Mouse (Mus musculus) C2C12 (cell line): ENCODE results near the gene Trmt10a. TPM values are rescaled to one million over a fixed set of nuclear protein-coding genes. Genes with fewer than 3 reads are reported as not detected.

Experiments
- H3K27me3 ChIP-seq: one replicate; pipeline ENCODE4 v1.6.1; 2011; ENCODE audit not compliant: control insufficient read depth, insufficient read depth, insufficient read length
- H3K36me3 ChIP-seq: one replicate; pipeline ENCODE4 v1.6.1; 2011; ENCODE audit not compliant: control insufficient read depth, insufficient read depth
- H3K4me3 ChIP-seq: one replicate; pipeline ENCODE4 v1.5.1; 2011; ENCODE audit warnings: mild to moderate bottlenecking, control low read depth; ENCODE audit not compliant: poor library complexity, insufficient read depth, severe bottlenecking
- H3K79me2 ChIP-seq: one replicate; pipeline ENCODE4 v1.6.1; 2011; ENCODE audit not compliant: control insufficient read depth, insufficient read depth
- H3K79me3 ChIP-seq: one replicate; pipeline ENCODE4 v1.6.1; 2011; ENCODE audit warnings: low read depth, control low read depth
- H3ac ChIP-seq: one replicate; pipeline ENCODE3; 2011; ENCODE audit warnings: low read depth; ENCODE audit not compliant: control insufficient read depth, insufficient read length
- CEBPB ChIP-seq: IDR thresholded peaks from one replicate; pipeline ENCODE4 v1.6.1; 2011; ENCODE audit warnings: low read depth, mild to moderate bottlenecking, control low read depth, moderate library complexity
- CTCF ChIP-seq: IDR thresholded peaks from one replicate; pipeline ENCODE4 v1.5.1; 2011; ENCODE audit not compliant: control insufficient read depth, insufficient read depth, insufficient read length
- FOSL1 ChIP-seq: IDR thresholded peaks from one replicate; pipeline ENCODE4 v1.8.0; 2011; ENCODE audit warnings: mild to moderate bottlenecking, low read length; ENCODE audit not compliant: poor library complexity, insufficient read depth, severe bottlenecking
- MAX ChIP-seq: IDR thresholded peaks from one replicate; pipeline ENCODE4 v1.6.1; 2011; ENCODE audit warnings: mild to moderate bottlenecking, control low read depth
- MYOD1 ChIP-seq: IDR thresholded peaks from one replicate; pipeline ENCODE4 v1.6.1; 2011; ENCODE audit warnings: low read depth; ENCODE audit not compliant: control insufficient read depth, insufficient read length
- MYOG ChIP-seq: IDR thresholded peaks from one replicate; pipeline ENCODE4 v1.6.1; 2011; ENCODE audit not compliant: control insufficient read depth, insufficient read length; ENCODE audit errors: extremely low read depth
- USF1 ChIP-seq: IDR thresholded peaks from one replicate; pipeline ENCODE4 v1.6.1; 2011; ENCODE audit warnings: low read depth, mild to moderate bottlenecking, control low read depth, moderate library complexity
- polyA plus RNA-seq: library from polyadenylated mRNA; unstranded; fragments of >200 nt; fragmentation: generic; extraction: Trizol; gene quantifications from one replicate; pipeline ENCODE4 v1.2.1, GENCODE M21; 2012; ENCODE audit warnings: missing spikeins

Trmt10a gene
- polyA plus RNA-seq, 1 experiment = 6.8 TPM

DNA sequence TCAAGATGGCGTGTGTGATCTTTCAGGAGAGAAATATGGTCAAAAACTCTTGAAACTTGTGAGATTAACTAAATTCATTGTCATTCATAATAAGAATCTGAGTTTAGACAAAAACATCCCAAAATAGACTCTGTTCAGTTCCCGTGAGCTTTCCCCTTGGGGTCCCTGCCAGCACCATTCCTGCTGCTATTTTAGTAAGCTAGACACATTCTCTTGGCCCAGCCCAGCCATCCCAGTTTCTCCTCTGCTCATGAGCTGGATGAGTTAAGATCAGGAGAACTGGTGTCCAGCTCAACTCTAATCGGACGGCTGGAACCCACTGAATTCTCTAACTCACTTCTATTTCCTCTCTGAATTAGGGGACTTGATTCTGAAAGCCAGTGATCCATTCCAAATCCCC is 26.4 kb upstream of the Trmt10a start:
- TF ChIP-seq MAX (no peak), MYOD1 (no peak), CTCF (no peak), CEBPB (no peak), MYOG (no peak), USF1 (no peak), FOSL1 (no peak)
- Histone ChIP-seq H3K79me3 (no peaks in the 10 kb centered on the region), H3K79me2 (no peaks in the 10 kb centered on the region), H3ac (no peak overlapping the region), H3K36me3 (no peaks in the 10 kb centered on the region), H3K4me3 (no peak overlapping the region), H3K27me3 (no peaks in the 10 kb centered on the region)

DNA sequence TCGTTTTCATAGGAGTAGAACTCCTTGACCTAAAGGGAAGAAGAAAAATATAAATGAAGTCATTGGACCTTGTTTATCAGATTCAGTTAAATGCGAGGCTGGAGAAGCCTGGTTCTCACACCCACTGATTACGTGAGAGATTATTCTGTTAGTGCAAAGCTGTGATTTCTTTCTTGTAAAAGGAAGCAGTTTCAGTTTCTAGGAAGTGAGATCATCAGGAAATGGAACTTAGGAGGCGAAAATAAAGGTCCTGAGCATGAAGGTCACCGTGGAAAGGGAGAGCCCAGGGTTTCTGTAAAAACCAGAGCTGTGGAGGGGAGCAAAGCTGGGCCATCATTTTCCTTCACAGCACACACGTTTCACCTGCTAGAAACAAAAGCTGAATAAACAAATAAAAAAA is 24.9 kb upstream of the Trmt10a start:
- Histone ChIP-seq H3K36me3 (no peaks in the 10 kb centered on the region), H3K27me3 (no peaks in the 10 kb centered on the region), H3K79me3 (no peaks in the 10 kb centered on the region), H3ac (no peak overlapping the region), H3K79me2 (no peaks in the 10 kb centered on the region), H3K4me3 (no peak overlapping the region)
- no peak for TF ChIP-seq CEBPB
- TF ChIP-seq FOSL1 = no peak
- TF ChIP-seq MAX = no peak
- TF ChIP-seq MYOG = no peak
- TF ChIP-seq CTCF = no peak
- no peak for TF ChIP-seq USF1
- TF ChIP-seq MYOD1 = no peak

DNA sequence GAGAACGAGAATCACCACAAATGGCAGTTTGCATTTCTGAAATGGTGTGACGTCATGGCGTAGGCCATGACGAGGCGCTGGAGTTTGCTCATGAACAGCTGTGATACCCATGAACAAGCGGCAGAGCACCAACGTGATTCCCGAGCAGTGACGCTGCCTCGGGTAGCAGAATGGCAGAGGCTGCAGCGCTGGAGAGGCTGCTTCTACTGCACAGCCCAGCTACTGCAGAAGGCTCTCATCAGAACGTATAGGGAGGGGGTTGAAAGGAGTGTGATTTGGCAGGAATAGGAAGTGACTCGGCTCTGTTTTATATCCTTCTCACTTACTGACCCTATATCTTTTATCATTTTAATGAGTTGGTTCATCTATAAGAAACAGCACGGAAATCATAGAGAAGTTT is 24.4 kb upstream of the Trmt10a start:
- no peak overlapping the region for H3ac ChIP-seq
- no peaks in the 10 kb centered on the region for H3K27me3 ChIP-seq
- no peaks in the 10 kb centered on the region for H3K79me3 ChIP-seq
- H3K36me3 ChIP-seq = no peaks in the 10 kb centered on the region
- H3K4me3 ChIP-seq = no peak overlapping the region
- TF ChIP-seq MYOD1 (no peak), FOSL1 (no peak), CTCF (no peak), MAX (no peak), USF1 (no peak), CEBPB (no peak), MYOG (no peak)
- H3K79me2 ChIP-seq = no peaks in the 10 kb centered on the region

DNA sequence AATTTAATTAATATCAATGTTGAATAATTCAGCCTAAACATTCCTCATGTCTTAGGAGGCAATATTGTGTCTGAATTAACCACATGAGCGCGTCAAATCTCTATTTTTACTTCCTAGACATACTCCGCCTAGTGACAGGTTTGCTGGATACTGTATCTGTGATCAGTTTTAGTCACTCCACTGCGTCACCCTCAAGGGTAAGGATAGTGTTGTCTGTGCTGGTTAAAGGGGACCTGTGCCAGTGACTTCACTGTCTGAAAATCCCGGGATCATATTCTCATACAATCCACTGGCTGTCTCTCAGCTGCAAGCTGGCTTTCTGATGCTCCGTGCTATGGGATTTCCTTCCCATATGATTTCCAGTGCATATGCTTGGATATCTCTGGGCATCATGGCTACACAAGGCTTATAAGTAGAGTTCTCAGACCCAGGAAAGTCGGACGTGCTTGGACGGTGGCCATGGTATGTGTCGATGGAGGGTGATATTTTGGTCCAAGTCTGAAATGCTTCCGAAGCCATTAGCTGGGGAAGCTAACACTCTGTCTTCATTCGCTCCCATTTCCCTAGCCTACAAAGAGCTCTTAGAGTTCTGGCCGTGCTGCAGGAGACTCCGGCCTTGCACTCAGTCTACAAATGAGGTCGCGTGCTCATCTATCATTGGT is 23.7 kb upstream of the Trmt10a start:
- TF ChIP-seq MYOD1 = peak; percentile 23
- TF ChIP-seq MYOG = no peak
- H3K79me2 ChIP-seq = no peaks in the 10 kb centered on the region

DNA sequence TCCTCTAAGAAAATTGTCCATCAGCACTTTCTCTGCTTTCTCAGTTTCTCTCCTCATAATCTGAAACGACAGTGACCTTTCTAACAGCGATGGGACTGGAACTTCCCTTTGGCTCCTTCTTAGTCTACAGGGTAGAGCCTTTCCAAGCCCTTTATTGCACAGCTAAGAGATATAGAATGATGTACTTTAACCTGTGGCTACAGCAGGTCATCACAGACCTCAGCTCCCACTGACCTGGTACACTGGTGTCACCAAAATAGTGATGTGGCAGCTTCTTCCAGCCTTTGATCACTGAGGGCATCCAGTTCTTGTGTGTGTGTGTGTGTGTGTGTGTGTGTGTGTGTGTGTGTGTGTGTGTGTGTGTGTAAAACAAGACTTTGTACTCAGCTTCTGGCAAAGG is 21.8 kb upstream of the Trmt10a start:
- no peak for TF ChIP-seq MAX
- no peak for TF ChIP-seq MYOD1
- no peaks in the 10 kb centered on the region for H3K79me3 ChIP-seq
- no peaks in the 10 kb centered on the region for H3K79me2 ChIP-seq
- no peak overlapping the region for H3ac ChIP-seq
- no peaks in the 10 kb centered on the region for H3K27me3 ChIP-seq
- H3K36me3 ChIP-seq = no peaks in the 10 kb centered on the region
- no peak overlapping the region for H3K4me3 ChIP-seq

More for the DNA sequence above, 23.7 kb upstream of the Trmt10a start:
- Histone ChIP-seq H3K27me3 (no peaks in the 10 kb centered on the region), H3K79me3 (no peaks in the 10 kb centered on the region), H3K36me3 (no peaks in the 10 kb centered on the region), H3ac (no peak overlapping the region), H3K4me3 (no peak overlapping the region)

DNA sequence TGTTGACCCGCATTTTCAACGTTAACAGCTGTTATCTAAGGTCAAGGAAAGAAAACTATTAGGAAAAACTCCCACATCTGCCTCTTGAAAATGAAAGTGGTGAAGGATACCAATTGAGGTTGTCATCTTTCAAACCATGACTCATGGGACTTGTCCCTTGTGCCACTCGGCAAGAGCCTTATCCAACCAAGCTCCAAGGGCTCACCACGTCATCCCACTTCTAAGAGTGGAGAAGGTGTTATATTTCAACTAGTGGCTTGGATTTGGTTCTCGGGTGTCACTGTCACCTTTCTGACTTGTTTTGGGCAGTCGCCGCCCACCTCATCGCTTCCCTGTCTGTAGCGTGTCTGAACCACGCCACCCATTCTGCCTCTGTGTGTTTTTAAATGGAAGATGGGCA is 19.4 kb upstream of the Trmt10a start:
- Histone ChIP-seq H3K27me3 (no peaks in the 10 kb centered on the region), H3K4me3 (no peak overlapping the region), H3K36me3 (no peaks in the 10 kb centered on the region), H3K79me2 (no peaks in the 10 kb centered on the region), H3K79me3 (no peaks in the 10 kb centered on the region), H3ac (no peak overlapping the region)
- TF ChIP-seq FOSL1 = no peak
- no peak for TF ChIP-seq MYOG
- TF ChIP-seq CTCF = no peak
- no peak for TF ChIP-seq USF1
- TF ChIP-seq CEBPB = no peak
- no peak for TF ChIP-seq MYOD1
- TF ChIP-seq MAX = no peak
